Mouse (Mus musculus): ENCODE data around the gene Qser1.
A peak's percentile ranks its signal among the peaks of the same experiment; 100 is the strongest.

Gene Qser1

GRCm38 (mm10) chr2:104817555-104818330 is 1.2 kb upstream of the Qser1 start:
- no peak for DNase-seq (ENCODE audit: low read depth, low spot score)

GRCm38 (mm10) chr2:104816866-104817439 is 393 bp upstream of the Qser1 start:
- peak; percentile 87 for DNase-seq (ENCODE audit: low read depth, low spot score)

- DNase-seq (ENCODE audit: low read depth, low spot score): peak; percentile 30
Measured at GRCm38 (mm10) chr2:104815561-104816370, 794 bp downstream of the Qser1 start.

GRCm38 (mm10) chr2:104814181-104814951 is 2.2 kb downstream of the Qser1 start:
- no peak for DNase-seq (ENCODE audit: low read depth, low spot score)

- DNase-seq (ENCODE audit: low read depth, low spot score): no peak
Measured at GRCm38 (mm10) chr2:104805435-104805834, 11.1 kb downstream of the Qser1 start.

GRCm38 (mm10) chr2:104774763-104775162 is 41.8 kb downstream of the Qser1 start:
- DNase-seq (ENCODE audit: low read depth, low spot score): peak; percentile 3

- no peak for DNase-seq (ENCODE audit: low read depth, low spot score)
Measured at GRCm38 (mm10) chr2:104768697-104769096, 47.9 kb downstream of the Qser1 start.

GRCm38 (mm10) chr2:104764018-104764417 is 52.5 kb downstream of the Qser1 start:
- DNase-seq (ENCODE audit: low read depth, low spot score): no peak

GRCm38 (mm10) chr2:104763134-104763703 is 53.3 kb downstream of the Qser1 start:
- no peak for DNase-seq (ENCODE audit: low read depth, low spot score)

- DNase-seq (ENCODE audit: low read depth, low spot score): no peak
Measured at GRCm38 (mm10) chr2:104750611-104751010, 65.9 kb downstream of the Qser1 start.

GRCm38 (mm10) chr2:104748652-104749183 is 67.8 kb downstream of the Qser1 start:
- no peak for DNase-seq (ENCODE audit: low read depth, low spot score)

- DNase-seq (ENCODE audit: low read depth, low spot score): no peak
Measured at GRCm38 (mm10) chr2:104746251-104746650, 70.3 kb downstream of the Qser1 start.

GRCm38 (mm10) chr2:104743971-104744370 is 72.6 kb downstream of the Qser1 start:
- no peak for DNase-seq (ENCODE audit: low read depth, low spot score)

GRCm38 (mm10) chr2:104743160-104743559 is 73.4 kb downstream of the Qser1 start:
- no peak for DNase-seq (ENCODE audit: low read depth, low spot score)

GRCm38 (mm10) chr2:104742741-104743064 is 73.9 kb downstream of the Qser1 start, which contains the start of gene Depdc7:
Gene Depdc7 (minus strand): TSS chr2:104742878.
- peak; percentile 80 for DNase-seq (ENCODE audit: low read depth, low spot score)

GRCm38 (mm10) chr2:104741896-104742740 is 74.4 kb downstream of the Qser1 start:
- no peak for DNase-seq (ENCODE audit: low read depth, low spot score)

GRCm38 (mm10) chr2:104741015-104741758 is 75.4 kb downstream of the Qser1 start:
- DNase-seq (ENCODE audit: low read depth, low spot score): no peak

GRCm38 (mm10) chr2:104740248-104740949 is 76.2 kb downstream of the Qser1 start:
- no peak for DNase-seq (ENCODE audit: low read depth, low spot score)

GRCm38 (mm10) chr2:104739691-104740090 is 76.9 kb downstream of the Qser1 start:
- DNase-seq (ENCODE audit: low read depth, low spot score): no peak

Data from embryo, embryonic 11.5 days (tissue).